Mouse (Mus musculus) kidney, postnatal 0 days (tissue): ENCODE results near the gene Dmrt1. TPM values are rescaled to one million over a fixed set of nuclear protein-coding genes. Genes with fewer than 3 reads are reported as not detected.

ENCODE experiments used
- ATAC-seq: fragments of 200-750 bp; cut with Nextera tagmentation; replicated peaks from 2 replicates; pipeline ENCODE4 v1.8.0; 2017; ENCODE audit warnings: low read depth, moderate number of reproducible peaks, moderate TSS enrichment, moderate library complexity; ENCODE audit not compliant: low FRiP score
- DNase-seq: peaks from one replicate; pipeline ENCODE4 v3.0.0-alpha.2; 2016; ENCODE audit warnings: low spot score
- H3K27ac ChIP-seq: fragments of 300-500 bp; sonication (generic); 2 replicates; pipeline ENCODE4 v1.5.1; 2014; ENCODE audit warnings: mild to moderate bottlenecking
- H3K27me3 ChIP-seq: fragments of 300-500 bp; sonication (generic); 2 replicates; pipeline ENCODE4 v1.6.1; 2014; ENCODE audit warnings: low read length, mixed read lengths; ENCODE audit not compliant: insufficient read depth
- H3K36me3 ChIP-seq: fragments of 300-500 bp; sonication (generic); 2 replicates; pipeline ENCODE4 v1.6.1; 2014; ENCODE audit warnings: low read length, mixed read lengths; ENCODE audit not compliant: insufficient read depth
- H3K4me1 ChIP-seq: fragments of 300-500 bp; sonication (generic); replicated peaks from 2 replicates; pipeline ENCODE4 v1.6.1; 2014; ENCODE audit warnings: antibody characterized with exemption, low read length, mixed read lengths; ENCODE audit not compliant: insufficient read depth
- H3K4me2 ChIP-seq: fragments of 300-500 bp; sonication (generic); 2 replicates; pipeline ENCODE4 v1.6.1; 2014; ENCODE audit warnings: mild to moderate bottlenecking, low read length, moderate library complexity, mixed read lengths
- H3K4me3 ChIP-seq: fragments of 300-500 bp; sonication (generic); replicated peaks from 2 replicates; pipeline ENCODE4 v1.5.1; 2014; ENCODE audit warnings: low read depth, low read length
- H3K9ac ChIP-seq: fragments of 300-500 bp; sonication (generic); 2 replicates; pipeline ENCODE4 v1.6.1; 2014; ENCODE audit warnings: low read depth, low read length
- H3K9me3 ChIP-seq: fragments of 300-500 bp; sonication (generic); replicated peaks from 2 replicates; pipeline ENCODE4 v1.6.1; 2016; ENCODE audit warnings: low read length, inconsistent platforms, mixed read lengths
- CTCF ChIP-seq: IDR thresholded peaks from 2 replicates; pipeline ENCODE4 v1.5.1; 2016; ENCODE audit warnings: antibody characterized with exemption, low read depth, mild to moderate bottlenecking, moderate library complexity
- WGBS: fragments of 180-500 bp; shearing (Covaris S2); extraction: QIAGEN DNeasy Blood & Tissue Kit; methylation state at CpG from one replicate; pipeline ENCODE4 v1.1.7; 2014; 5-methylcytosine and 5-hydroxymethylcytosine counted together
- polyA plus RNA-seq: library from polyadenylated mRNA; unstranded; fragments of >200 nt; fragmentation: Nextera tagmentation; extraction: Ambion mirVana; gene quantifications from 2 replicates; pipeline ENCODE4 v1.2.1, GENCODE M21; 2015

Dmrt1 gene
- polyA plus RNA-seq, 1 experiment from 2014 or later, result not detected

DNA sequence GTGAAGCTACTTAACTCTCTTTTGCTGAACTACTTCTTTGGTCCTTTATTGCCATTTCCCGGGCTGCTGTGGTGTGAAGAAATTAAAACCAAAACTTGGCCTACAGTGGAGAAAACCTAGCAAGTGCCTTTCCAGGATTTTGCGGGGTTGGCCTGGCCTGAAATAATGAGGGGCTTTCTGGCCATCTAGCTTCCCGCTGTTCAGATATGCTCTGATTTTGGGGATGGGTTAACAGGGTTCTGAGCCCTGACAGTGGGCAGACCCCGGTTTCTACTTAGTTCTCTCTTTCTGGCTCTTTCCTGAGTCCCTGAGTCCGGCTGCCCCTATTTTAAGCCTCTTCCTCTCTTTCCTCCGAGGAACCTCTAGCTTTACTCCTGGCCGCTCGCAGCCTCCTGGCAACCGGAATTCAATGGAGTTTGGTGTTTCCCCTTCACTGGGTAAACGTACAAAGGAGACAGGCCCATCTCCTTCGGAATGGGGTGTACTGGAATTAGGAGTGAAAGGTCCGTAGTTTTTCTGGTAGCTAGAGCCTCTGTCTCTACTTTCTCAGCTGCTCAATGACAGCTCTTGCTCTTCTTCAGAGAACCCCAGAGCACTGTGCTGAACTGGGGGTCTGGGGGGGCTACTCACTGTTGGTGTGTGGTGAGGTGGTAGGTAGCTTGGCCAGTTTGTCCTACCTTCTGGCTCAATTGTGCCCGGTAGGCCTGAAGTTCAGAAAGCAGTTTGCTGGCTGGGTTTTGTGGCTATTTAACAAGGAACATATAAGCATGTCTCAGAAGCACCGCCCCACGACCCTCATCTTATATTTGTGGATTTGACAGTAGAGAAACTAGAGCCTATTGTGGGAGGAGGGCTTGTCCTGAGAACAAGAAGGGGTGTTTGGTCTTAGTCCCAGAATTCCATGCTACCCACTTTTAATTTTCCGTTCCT lies 106.7 kb downstream of the Dmrt1 start:
- ATAC-seq (no peak), DNase-seq (no peak)
- Histone ChIP-seq H3K27me3 (peaks cover 93% of the 10 kb centered on the region), H3K4me1 (peaks cover 16% of the 10 kb centered on the region; the same call in 1 of the 2 replicates), H3K4me2 (no peak overlapping the region), H3K9me3 (no peaks in the 10 kb centered on the region), H3K36me3 (no peaks in the 10 kb centered on the region), H3K4me3 (no peak overlapping the region), H3K9ac (no peak overlapping the region), H3K27ac (no peak overlapping the region)
- TF ChIP-seq CTCF, result no peak
- 12% methylated on average over 16 of the region's 16 CpGs for WGBS

DNA sequence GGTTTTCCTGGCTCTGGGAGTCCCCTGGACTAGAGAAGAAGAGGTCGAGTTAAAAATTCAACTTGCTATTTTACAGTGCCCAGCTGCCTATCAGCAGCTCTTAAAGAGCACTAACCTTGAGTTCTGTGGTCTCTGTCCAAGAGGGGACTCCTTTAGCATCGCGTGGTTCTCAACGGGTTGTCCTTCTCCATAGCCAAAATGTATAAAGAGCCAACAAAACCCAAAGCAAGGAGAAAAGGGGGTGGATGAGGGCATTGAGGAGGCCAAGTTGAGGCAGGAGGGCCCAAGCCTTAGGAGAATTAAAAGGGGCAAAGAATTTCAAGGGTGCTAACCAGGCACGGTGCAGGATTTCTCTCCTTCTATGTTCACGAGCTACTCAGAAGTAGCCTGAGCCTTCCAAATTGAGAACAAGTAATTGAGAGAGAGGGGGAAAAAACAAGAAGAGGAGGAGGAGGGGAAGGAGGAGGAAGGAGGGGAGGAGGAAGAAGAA lies 107.4 kb downstream of the Dmrt1 start:
- no peak overlapping the region for H3K4me3 ChIP-seq
- peaks cover 91% of the 10 kb centered on the region for H3K27me3 ChIP-seq
- no peaks in the 10 kb centered on the region for H3K9me3 ChIP-seq
- no peak for TF ChIP-seq CTCF
- 11% methylated on average over 6 of the region's 6 CpGs for WGBS
- H3K27ac ChIP-seq, result no peak overlapping the region
- no peak overlapping the region for H3K4me2 ChIP-seq
- no peak for DNase-seq
- no peak overlapping the region for H3K9ac ChIP-seq
- no peak for ATAC-seq
- peaks cover 16% of the 10 kb centered on the region; the same call in 1 of the 2 replicates for H3K4me1 ChIP-seq
- H3K36me3 ChIP-seq, result no peaks in the 10 kb centered on the region

DNA sequence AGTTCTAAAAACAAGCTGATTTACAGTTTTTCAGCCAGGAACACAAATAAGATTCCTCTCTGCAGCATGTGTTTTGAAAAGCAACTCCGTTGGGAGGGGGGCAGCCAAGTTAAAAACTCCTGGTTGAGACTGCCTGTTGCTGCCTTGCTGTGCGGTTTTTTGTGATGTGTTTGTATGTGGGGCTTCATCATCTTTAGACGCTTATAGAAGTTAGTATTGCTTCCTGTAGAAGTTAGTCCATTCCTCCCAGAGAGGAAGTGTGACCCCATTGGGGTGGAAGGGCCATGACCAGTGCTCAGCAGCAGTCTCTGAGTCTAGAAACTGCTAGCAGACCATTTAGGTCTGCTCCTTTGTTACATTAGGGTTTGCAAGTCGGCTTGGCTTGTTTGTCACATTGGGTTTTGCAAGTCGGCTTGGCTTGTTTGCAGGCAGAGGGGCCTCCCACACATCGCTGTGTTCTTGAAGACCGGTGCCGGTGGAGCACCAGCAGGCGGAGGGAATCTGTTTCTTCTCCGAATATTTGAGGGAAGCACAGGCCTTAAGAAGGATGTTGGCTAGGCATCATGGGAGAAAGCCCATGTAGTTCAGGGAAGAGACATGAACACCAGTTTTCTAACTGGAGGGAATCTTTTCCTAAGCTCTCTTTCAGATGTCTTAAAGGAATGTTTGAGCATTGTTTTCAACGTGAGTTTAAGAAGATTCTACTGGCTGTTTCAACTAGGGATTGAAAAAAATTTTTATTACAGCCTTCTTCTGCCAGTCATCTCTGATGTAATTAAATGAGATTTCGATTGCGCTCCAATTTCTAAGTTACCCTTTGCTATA lies 108.3 kb downstream of the Dmrt1 start:
- no peak overlapping the region for H3K9ac ChIP-seq
- WGBS, result 5% methylated on average over 13 of the region's 13 CpGs
- H3K36me3 ChIP-seq, result no peaks in the 10 kb centered on the region
- ATAC-seq (no peak), DNase-seq (no peak)
- no peak overlapping the region for H3K4me3 ChIP-seq
- peaks cover 88% of the 10 kb centered on the region for H3K27me3 ChIP-seq
- H3K4me2 ChIP-seq, result no peak overlapping the region
- no peaks in the 10 kb centered on the region for H3K9me3 ChIP-seq
- peaks cover 16% of the 10 kb centered on the region; the same call in 1 of the 2 replicates for H3K4me1 ChIP-seq
- H3K27ac ChIP-seq, result no peak overlapping the region
- TF ChIP-seq CTCF, result no peak

DNA sequence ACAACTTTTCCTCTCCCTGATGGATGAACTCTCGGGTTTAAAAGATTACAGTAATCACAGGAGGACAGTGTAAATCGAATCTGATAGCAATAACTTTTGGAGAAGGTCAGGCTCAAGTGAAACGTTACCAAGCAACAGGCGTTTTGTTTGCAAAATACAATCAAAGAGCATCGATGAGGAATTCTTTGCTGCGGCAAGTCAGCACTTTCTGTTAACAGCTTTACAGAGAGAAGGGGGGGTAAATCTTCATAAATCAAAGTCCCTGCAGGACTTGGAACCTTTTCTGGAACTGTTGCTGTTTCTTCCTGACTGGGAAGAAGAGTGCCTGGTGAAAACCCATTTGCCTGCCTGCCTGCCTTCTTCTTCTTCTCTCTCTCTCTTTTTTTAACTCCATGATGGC lies 110.5 kb downstream of the Dmrt1 start:
- H3K9ac ChIP-seq, result no peak overlapping the region
- no peak overlapping the region for H3K27ac ChIP-seq
- no peak overlapping the region for H3K4me2 ChIP-seq
- no peaks in the 10 kb centered on the region for H3K9me3 ChIP-seq
- WGBS, result 4% methylated on average over 6 of the region's 6 CpGs
- peaks cover 5% of the 10 kb centered on the region; the same call in 1 of the 2 replicates for H3K4me1 ChIP-seq
- no peak overlapping the region for H3K4me3 ChIP-seq
- ATAC-seq (no peak), DNase-seq (peak; percentile 60)
- H3K27me3 ChIP-seq, result peaks cover 87% of the 10 kb centered on the region
- TF ChIP-seq CTCF, result no peak
- H3K36me3 ChIP-seq, result no peaks in the 10 kb centered on the region

DNA sequence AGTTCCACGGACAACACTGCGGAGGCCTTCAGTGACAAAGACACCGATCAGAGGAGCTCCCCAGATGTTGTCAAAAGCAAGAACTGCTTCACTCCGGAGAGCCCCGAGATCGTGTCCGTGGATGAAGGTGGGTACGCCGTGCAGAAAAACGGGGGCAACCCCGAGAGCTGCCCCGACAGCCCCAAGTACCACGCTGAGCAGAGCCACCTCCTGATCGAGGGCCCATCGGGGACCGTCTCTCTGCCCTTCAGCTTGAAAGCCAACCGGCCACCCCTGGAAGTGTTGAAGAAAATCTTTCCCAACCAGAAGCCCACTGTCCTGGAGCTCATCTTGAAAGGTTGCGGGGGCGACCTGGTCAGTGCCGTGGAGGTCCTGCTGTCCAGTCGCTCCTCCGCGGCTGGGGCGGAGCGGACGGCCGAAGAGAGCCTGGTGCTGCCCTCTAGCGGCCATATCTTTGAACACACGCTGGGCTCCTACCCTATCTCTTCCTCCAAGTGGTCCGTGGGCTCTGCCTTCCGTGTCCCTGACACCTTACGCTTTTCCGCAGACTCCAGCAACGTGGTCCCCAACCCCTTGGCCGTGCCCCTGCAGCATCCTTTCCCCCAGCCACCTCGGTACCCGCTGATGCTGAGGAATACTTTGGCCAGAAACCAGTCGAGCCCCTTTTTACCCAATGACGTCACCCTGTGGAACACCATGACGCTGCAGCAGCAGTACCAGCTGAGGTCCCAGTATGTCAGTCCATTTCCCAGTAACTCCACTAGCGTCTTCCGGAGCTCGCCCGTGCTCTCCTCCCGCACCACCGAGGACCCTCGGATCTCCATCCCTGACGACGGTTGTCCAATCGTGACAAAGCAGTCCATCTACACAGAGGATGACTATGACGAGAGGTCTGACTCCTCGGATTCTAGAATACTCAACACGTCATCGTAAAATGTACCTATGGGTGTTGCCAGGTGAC lies 117.2 kb downstream of the Dmrt1 start:
- Histone ChIP-seq H3K27ac (no peak overlapping the region), H3K9me3 (no peaks in the 10 kb centered on the region), H3K4me3 (peak overlapping the region; percentile 13; the same call in 1 of the 2 replicates), H3K4me1 (no peaks in the 10 kb centered on the region), H3K9ac (no peak overlapping the region), H3K27me3 (peaks cover 76% of the 10 kb centered on the region), H3K4me2 (peak overlapping the region; percentile 39), H3K36me3 (no peaks in the 10 kb centered on the region)
- DNase-seq, result peak; percentile 83
- peak; percentile 73 for ATAC-seq
- WGBS, result 30% methylated on average over 54 of the region's 54 CpGs
- TF ChIP-seq CTCF, result peak; percentile 85
